Mouse (Mus musculus) forebrain, embryonic 12.5 days (tissue): ENCODE measurements around the gene Btrc. TPM values are rescaled to one million over a fixed set of nuclear protein-coding genes. Genes with fewer than 3 reads are reported as not detected.

Experiments used
- ATAC-seq: fragments of 200-750 bp; cut with Nextera tagmentation; 2 replicates; pipeline ENCODE4 v1.8.0; 2017; ENCODE audit warnings: moderate TSS enrichment; ENCODE audit not compliant: low FRiP score
- H3K27ac ChIP-seq: fragments of 300-500 bp; sonication (generic); 2 replicates; pipeline ENCODE4 v1.5.1; 2016; ENCODE audit warnings: mild to moderate bottlenecking
- H3K27me3 ChIP-seq: fragments of 300-500 bp; sonication (generic); 2 replicates; pipeline ENCODE4 v1.6.1; 2016; ENCODE audit warnings: mild to moderate bottlenecking
- H3K36me3 ChIP-seq: fragments of 300-500 bp; sonication (generic); replicated peaks from 2 replicates; pipeline ENCODE4 v1.6.1; 2016; ENCODE audit warnings: mild to moderate bottlenecking
- H3K4me1 ChIP-seq: fragments of 300-500 bp; sonication (generic); 2 replicates; pipeline ENCODE4 v1.6.1; 2016
- H3K4me2 ChIP-seq: fragments of 300-500 bp; sonication (generic); 2 replicates; pipeline ENCODE4 v1.6.1; 2016; ENCODE audit warnings: mild to moderate bottlenecking, moderate library complexity
- H3K4me3 ChIP-seq: fragments of 300-500 bp; sonication (generic); replicated peaks from 2 replicates; pipeline ENCODE4 v1.5.1; 2016; ENCODE audit warnings: mild to moderate bottlenecking
- H3K9ac ChIP-seq: fragments of 300-500 bp; sonication (generic); 2 replicates; pipeline ENCODE4 v1.6.1; 2016; ENCODE audit warnings: mild to moderate bottlenecking
- H3K9me3 ChIP-seq: fragments of 300-500 bp; sonication (generic); 2 replicates; pipeline ENCODE4 v1.6.1; 2016
- WGBS: fragments of 180-500 bp; shearing (Covaris S2); methylation state at CpG from one replicate; pipeline ENCODE4 v1.1.7; 2016; 5-methylcytosine and 5-hydroxymethylcytosine counted together
- polyA plus RNA-seq: library from polyadenylated mRNA; unstranded; fragments of >200 nt; fragmentation: Nextera tagmentation; extraction: Ambion mirVana; gene quantifications from 2 replicates; pipeline ENCODE4 v1.2.1, GENCODE M21; 2016

Btrc gene
- polyA plus RNA-seq, 1 experiment from 2014 or later = 55.7 TPM

DNA sequence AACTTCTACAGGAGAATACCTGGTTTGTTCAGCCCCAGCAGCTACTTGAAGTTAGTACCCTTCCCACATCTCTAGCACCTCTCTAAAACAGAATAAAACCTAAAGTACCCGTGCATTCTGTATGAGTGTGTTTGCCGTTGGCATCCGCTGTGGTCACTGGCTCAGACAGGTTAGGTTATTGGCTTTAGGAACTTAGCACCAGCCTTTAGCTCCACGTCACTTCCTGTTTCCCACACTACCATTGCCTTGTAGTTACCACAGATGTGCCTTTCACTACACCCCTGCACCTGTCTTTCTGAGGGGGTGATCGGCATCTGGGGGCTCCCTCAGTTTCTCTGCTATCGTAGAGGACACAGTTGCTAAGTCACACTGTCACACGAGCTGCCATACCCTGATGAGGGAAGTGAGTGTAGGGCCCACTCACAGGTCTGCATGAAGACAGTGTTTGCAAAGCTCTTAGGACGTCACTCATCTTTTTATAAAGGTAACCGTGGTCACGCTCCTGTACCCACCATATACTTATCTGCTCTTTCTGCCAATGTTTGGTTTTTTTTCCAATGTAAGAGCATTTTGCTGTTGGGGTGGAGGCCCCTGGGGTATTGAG, 164.5 kb downstream of the Btrc start:
- Histone ChIP-seq H3K4me1 (no peaks in the 10 kb centered on the region), H3K4me2 (no peak overlapping the region), H3K36me3 (peaks cover 48% of the 10 kb centered on the region), H3K27me3 (no peaks in the 10 kb centered on the region; the same call in 1 of the 2 replicates), H3K27ac (no peak overlapping the region), H3K4me3 (no peak overlapping the region), H3K9ac (no peak overlapping the region), H3K9me3 (no peaks in the 10 kb centered on the region)
- no peak for ATAC-seq
- WGBS = 93% methylated on average over 10 of the region's 10 CpGs

DNA sequence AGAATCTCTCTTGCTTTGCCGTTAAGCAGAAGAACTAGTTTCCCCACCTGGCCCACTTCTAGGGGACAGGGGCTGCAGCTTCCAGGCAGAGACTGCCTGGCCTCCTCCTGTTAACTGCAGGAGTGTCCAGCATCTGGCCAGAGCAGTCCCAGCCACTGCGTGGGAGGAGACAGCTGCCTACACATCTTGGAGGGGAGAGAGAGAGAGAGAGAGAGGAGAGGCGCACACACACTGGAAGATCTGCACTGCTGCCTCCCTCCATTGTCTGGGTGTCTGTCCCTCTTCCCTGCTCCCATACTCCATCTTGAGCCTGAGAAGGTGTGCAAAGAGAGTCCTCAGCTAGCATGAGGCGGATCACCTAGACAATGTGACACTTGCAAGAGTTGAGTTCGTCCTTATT, 165.8 kb downstream of the Btrc start:
- Histone ChIP-seq H3K27me3 (no peaks in the 10 kb centered on the region; the same call in 1 of the 2 replicates), H3K4me2 (no peak overlapping the region), H3K4me3 (no peak overlapping the region), H3K9me3 (no peaks in the 10 kb centered on the region), H3K9ac (no peak overlapping the region), H3K27ac (no peak overlapping the region), H3K36me3 (peaks cover 42% of the 10 kb centered on the region), H3K4me1 (peaks cover 4% of the 10 kb centered on the region; the same call in 1 of the 2 replicates)
- 89% methylated on average over 5 of the region's 5 CpGs for WGBS
- ATAC-seq = no peak

GRCm38 (mm10) chr19:45530200-45530995, 166.9 kb downstream of the Btrc start:
- WGBS = 89% methylated on average over 15 of the region's 15 CpGs

DNA sequence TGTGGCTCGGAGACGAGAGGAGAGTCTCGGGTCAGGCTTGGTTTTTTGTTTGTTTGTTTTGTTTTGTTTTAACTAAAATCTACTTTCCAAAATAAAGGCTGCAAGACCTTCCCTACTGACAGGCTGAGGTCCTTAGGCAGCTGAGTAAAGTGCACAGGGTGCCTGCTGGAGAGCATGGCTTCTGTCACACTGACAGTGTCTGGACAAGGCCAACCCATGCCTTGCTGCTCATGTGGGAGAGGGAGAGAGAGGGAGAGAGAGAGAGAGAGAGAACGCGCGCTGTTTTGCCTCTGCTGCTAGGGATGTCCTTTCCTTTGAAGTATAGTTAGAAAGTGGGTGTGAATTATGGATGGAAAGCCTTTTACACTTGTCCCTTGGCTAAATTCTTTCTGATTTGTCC, 168.0 kb downstream of the Btrc start:
- no peak overlapping the region for H3K4me3 ChIP-seq
- no peak overlapping the region for H3K9ac ChIP-seq
- no peak overlapping the region for H3K27ac ChIP-seq
- H3K4me1 ChIP-seq = peaks cover 12% of the 10 kb centered on the region; the same call in 1 of the 2 replicates
- 63% methylated on average over 6 of the region's 6 CpGs for WGBS
- peaks cover 3% of the 10 kb centered on the region; the same call in 1 of the 2 replicates for H3K27me3 ChIP-seq
- no peak for ATAC-seq
- no peak overlapping the region for H3K4me2 ChIP-seq
- peaks cover 38% of the 10 kb centered on the region for H3K36me3 ChIP-seq
- H3K9me3 ChIP-seq = no peaks in the 10 kb centered on the region

More at GRCm38 (mm10) chr19:45530200-45530995, 166.9 kb downstream of the Btrc start:
- Histone ChIP-seq H3K9ac (no peak overlapping the region), H3K4me2 (no peak overlapping the region), H3K27ac (no peak overlapping the region), H3K36me3 (peaks cover 39% of the 10 kb centered on the region), H3K9me3 (no peaks in the 10 kb centered on the region), H3K27me3 (no peaks in the 10 kb centered on the region; the same call in 1 of the 2 replicates), H3K4me1 (peaks cover 12% of the 10 kb centered on the region; the same call in 1 of the 2 replicates), H3K4me3 (no peak overlapping the region)
- ATAC-seq = no peak

DNA sequence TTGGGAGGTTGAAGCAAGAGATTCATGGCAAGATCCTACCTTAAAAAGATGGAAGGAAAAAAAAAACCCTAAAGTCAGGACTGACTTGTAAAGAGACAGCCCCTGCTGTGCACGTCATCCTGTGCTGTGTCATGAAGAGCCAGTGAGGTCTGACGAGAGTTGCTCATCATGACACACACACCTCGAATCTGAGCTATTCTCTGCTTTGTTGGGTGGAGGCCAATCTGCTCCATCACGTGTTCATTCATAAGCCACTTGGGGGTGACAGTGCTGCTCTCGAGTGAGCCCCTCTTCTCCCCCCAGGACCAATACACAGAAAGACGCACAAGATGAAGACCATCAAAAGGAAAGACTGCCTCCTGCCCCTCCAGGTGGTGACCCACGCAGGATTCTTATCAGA, 170.1 kb downstream of the Btrc start:
- H3K9me3 ChIP-seq = no peaks in the 10 kb centered on the region
- H3K27ac ChIP-seq = no peak overlapping the region
- no peak overlapping the region for H3K4me3 ChIP-seq
- no peak for ATAC-seq
- peaks cover 12% of the 10 kb centered on the region; the same call in 1 of the 2 replicates for H3K4me1 ChIP-seq
- H3K4me2 ChIP-seq = no peak overlapping the region
- no peak overlapping the region for H3K9ac ChIP-seq
- H3K36me3 ChIP-seq = peaks cover 17% of the 10 kb centered on the region
- 72% methylated on average over 7 of the region's 7 CpGs for WGBS
- peaks cover 11% of the 10 kb centered on the region; the same call in 1 of the 2 replicates for H3K27me3 ChIP-seq

DNA sequence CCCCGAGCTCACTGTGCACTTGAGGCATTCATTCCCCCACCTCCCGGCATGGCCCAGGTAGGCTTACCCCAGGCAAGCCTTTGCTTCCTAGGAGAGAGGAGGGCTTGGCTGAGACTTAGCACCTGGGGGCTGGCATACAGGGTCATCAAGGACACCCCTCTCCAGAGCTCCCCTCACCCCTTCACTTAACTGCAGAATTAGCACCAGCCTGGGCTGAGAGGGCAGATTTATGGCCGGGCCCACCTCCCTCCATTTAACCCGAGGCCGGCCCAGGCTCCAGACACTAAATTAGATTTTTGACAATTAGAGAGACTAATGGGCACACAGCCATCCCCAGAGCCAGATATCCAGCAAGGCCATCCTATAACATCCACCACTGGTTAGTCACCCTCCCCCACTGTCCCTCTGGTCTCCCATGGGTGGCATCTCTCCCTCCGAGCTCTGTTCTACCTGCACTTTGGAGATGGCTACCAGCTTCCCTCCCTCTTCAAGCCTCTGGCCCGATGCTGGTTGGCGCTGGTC, 171.7 kb downstream of the Btrc start:
- Histone ChIP-seq H3K27ac (no peak overlapping the region), H3K9me3 (no peaks in the 10 kb centered on the region), H3K4me2 (no peak overlapping the region), H3K27me3 (peaks cover 28% of the 10 kb centered on the region), H3K9ac (no peak overlapping the region), H3K4me1 (peaks cover 12% of the 10 kb centered on the region; the same call in 1 of the 2 replicates), H3K4me3 (no peak overlapping the region), H3K36me3 (0 out of 2 replicates have a peak, but pooled peaks cover under 1% of the 10 kb centered on the region)
- no peak for ATAC-seq
- WGBS = 81% methylated on average over 8 of the region's 8 CpGs

DNA sequence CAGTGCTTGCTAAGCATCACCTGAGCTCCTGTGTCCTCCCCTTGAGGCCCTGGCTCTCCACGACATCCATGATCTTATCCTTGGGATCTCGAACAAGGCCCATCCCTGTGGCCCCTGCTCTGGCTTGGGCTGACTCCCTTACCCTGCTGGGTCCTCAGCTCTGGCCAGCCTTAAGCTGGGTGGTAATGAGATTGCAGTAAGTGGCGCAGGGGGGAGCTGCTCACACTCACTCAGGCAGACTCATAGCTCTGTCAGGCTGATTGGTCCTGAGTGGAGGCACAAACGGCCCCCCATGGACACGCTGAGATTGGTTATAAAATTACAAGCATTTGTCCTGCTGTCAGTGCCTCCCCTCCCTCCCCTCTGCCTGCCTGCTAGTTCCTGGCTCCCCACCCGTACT, 172.4 kb downstream of the Btrc start:
- H3K27me3 ChIP-seq = peaks cover 35% of the 10 kb centered on the region
- ATAC-seq = 0 out of 2 replicates have a peak, but pooled peaks have one; percentile 6

DNA sequence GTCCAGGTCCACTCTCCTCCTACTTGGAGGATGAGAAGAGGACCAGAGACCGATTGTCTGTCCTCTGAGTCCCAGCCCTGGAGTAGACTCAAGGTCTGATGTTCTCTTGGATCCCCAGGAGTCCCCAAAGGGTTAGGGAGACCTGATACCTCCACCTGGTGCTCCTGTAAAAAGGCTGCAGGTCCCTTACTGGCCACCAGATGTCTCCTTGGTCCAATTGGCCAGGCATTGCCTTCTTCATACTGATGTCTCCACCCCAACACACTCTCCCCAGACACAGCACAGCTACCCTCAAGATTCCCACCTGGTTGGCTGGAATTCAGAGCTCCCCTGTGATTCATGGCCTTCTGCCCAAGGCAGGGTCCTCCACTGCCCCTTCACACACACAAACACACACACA, 174.0 kb downstream of the Btrc start:
- Histone ChIP-seq H3K4me2 (no peak overlapping the region), H3K4me3 (no peak overlapping the region), H3K9me3 (no peaks in the 10 kb centered on the region), H3K27ac (no peak overlapping the region), H3K36me3 (no peaks in the 10 kb centered on the region), H3K4me1 (peaks cover 28% of the 10 kb centered on the region), H3K27me3 (peaks cover 50% of the 10 kb centered on the region), H3K9ac (no peak overlapping the region)
- 63% methylated on average over 1 of the region's 1 CpGs for WGBS
- ATAC-seq = no peak

More for the DNA sequence above, 172.4 kb downstream of the Btrc start:
- Histone ChIP-seq H3K4me2 (no peak overlapping the region), H3K27ac (no peak overlapping the region), H3K9ac (no peak overlapping the region), H3K36me3 (no peaks in the 10 kb centered on the region), H3K4me3 (no peak overlapping the region), H3K9me3 (no peaks in the 10 kb centered on the region), H3K4me1 (peaks cover 18% of the 10 kb centered on the region)
- WGBS = 65% methylated on average over 6 of the region's 6 CpGs

- Histone ChIP-seq H3K27me3 (peaks cover 80% of the 10 kb centered on the region), H3K27ac (no peak overlapping the region), H3K4me3 (peak overlapping the region; percentile 46), H3K9me3 (no peaks in the 10 kb centered on the region), H3K9ac (peak overlapping the region; percentile 53), H3K4me2 (peak overlapping the region; percentile 80), H3K4me1 (peaks cover 25% of the 10 kb centered on the region), H3K36me3 (no peaks in the 10 kb centered on the region)
- ATAC-seq = no peak
- 26% methylated on average over 8 of the region's 8 CpGs for WGBS
Observed at GRCm38 (mm10) chr19:45540657-45541408, 177.3 kb downstream of the Btrc start.

DNA sequence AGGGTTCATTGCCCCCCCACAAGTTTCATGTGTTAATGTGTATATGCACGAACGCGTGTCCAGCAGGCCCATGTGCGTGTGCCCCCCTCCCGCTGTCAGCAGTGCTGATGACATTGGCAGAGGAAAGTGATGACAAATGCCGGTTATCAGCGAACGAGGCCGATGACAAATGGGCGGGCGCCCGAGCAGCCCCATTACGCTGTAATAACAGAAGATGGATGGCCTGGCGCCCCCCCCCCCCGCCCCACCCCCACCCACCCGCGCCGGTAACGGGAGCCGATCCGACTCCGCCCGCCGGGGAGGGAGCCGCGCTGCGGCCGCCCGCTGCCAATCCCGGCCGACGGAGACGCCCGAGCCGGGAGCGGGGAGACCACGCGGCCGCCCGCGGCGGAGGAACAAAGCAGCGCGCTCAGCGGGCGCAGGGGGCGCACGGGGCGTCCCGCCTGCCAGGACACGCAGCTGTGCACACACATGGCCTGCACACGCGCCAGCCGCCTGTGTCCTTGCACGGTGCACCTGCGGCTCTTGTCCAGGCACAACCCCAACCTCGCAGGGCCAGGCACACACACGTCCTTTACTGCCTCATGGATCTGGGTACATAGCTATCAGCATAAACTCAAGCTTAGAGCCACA, 178.0 kb downstream of the Btrc start:
- Histone ChIP-seq H3K9ac (peak overlapping the region; percentile 53), H3K4me1 (peaks cover 25% of the 10 kb centered on the region), H3K9me3 (no peaks in the 10 kb centered on the region), H3K4me3 (peak overlapping the region; percentile 46), H3K27me3 (peaks cover 85% of the 10 kb centered on the region), H3K36me3 (no peaks in the 10 kb centered on the region), H3K27ac (0 out of 2 replicates have a peak overlapping the region, but pooled peaks have one; percentile 53), H3K4me2 (peak overlapping the region; percentile 80)
- peak; percentile 71 for ATAC-seq
- 0% methylated on average over 43 of the region's 58 CpGs for WGBS

GRCm38 (mm10) chr19:45542061-45542460, 178.5 kb downstream of the Btrc start:
- no peaks in the 10 kb centered on the region for H3K9me3 ChIP-seq
- ATAC-seq = no peak
- 0 out of 2 replicates have a peak overlapping the region, but pooled peaks have one; percentile 53 for H3K27ac ChIP-seq
- peak overlapping the region; percentile 80 for H3K4me2 ChIP-seq
- peak overlapping the region; percentile 46 for H3K4me3 ChIP-seq
- peaks cover 25% of the 10 kb centered on the region for H3K4me1 ChIP-seq
- no peaks in the 10 kb centered on the region for H3K36me3 ChIP-seq
- peaks cover 91% of the 10 kb centered on the region for H3K27me3 ChIP-seq
- WGBS = 16% methylated on average over 3 of the region's 3 CpGs
- 0 out of 2 replicates have a peak overlapping the region, but pooled peaks have one; percentile 53 for H3K9ac ChIP-seq
